Mouse (Mus musculus) left cerebral cortex, adult 2 months (tissue): ENCODE data around the gene Supt5. TPM values are rescaled to one million over a fixed set of nuclear protein-coding genes. Genes with fewer than 3 reads are reported as not detected.

ENCODE experiments used
- DNase-seq, 2 experiments: peaks; one replicate each; pipeline ENCODE4 v3.0.0; 2021 to 2022; ENCODE audit warnings: low spot score in 2 of 2, mixed read lengths in 1 of 2; ENCODE audit errors: extremely low spot score in 1 of 2
- H3K27ac ChIP-seq: fragments of 200-600 bp; 2 replicates; pipeline ENCODE4 v1.8.1; 2022
- H3K4me3 ChIP-seq: fragments of 200-600 bp; 2 replicates; pipeline ENCODE4 v1.8.1; 2022
- CTCF ChIP-seq: fragments of 200-600 bp; IDR thresholded peaks from 2 replicates; pipeline ENCODE4 v1.8.1; 2022; ENCODE audit warnings: antibody characterized with exemption, mild to moderate bottlenecking, moderate library complexity
- intact Hi-C: fragments of 180-260 bp; cut with DNase I; formaldehyde crosslinking; loops from one replicate; pipeline ENCODE4 v1.15.1; 2025
- total RNA-seq, 2 experiments: library from RNA; stranded (reverse); gene quantifications; 2 replicates each; pipeline ENCODE4 v1.2.3; 2021

Supt5 gene
- total RNA-seq, 2 experiments from 2014 or later, result 124 to 126 TPM

GRCm38 (mm10) chr7:28277615-28278278 is 60.8 kb downstream of the Supt5 start, which contains the start of gene Eid2b:
Eid2b (plus strand) TSS chr7:28277739.
- intact Hi-C loops, result loop anchor here (5.0 kb wide), 1 partner anchor 60 kb away; the partner anchor contains the start of gene Supt5
- Histone ChIP-seq H3K27ac (peak within 1 kb of the TSS; percentile 92), H3K4me3 (peak within 1 kb of the TSS; percentile 76)
- DNase-seq, result peak; percentile 96 to 98
- TF ChIP-seq CTCF, result peak; percentile 98

- TF ChIP-seq CTCF, result no peak
- no peak for DNase-seq
- H3K4me3 ChIP-seq, result no peak overlapping the region
- H3K27ac ChIP-seq, result no peak overlapping the region
- intact Hi-C loops, result loop anchor here (5.0 kb wide), 1 partner anchor 60 kb away; the partner anchor contains the start of gene Supt5
Measured at GRCm38 (mm10) chr7:28277237-28277614, 61.3 kb downstream of the Supt5 start.

- intact Hi-C loops, result no loop called here
Measured at GRCm38 (mm10) chr7:28271761-28272160, 66.8 kb downstream of the Supt5 start.

GRCm38 (mm10) chr7:28269355-28269754 is 69.2 kb downstream of the Supt5 start:
- intact Hi-C loops, result loop anchor here (5.0 kb wide), 1 partner anchor 62 kb away; no protein-coding TSS in a partner anchor
- Histone ChIP-seq H3K4me3 (no peak overlapping the region), H3K27ac (no peak overlapping the region)
- TF ChIP-seq CTCF, result peak; percentile 21
- no peak for DNase-seq

More at GRCm38 (mm10) chr7:28271761-28272160, 66.8 kb downstream of the Supt5 start:
- Histone ChIP-seq H3K27ac (no peak overlapping the region), H3K4me3 (no peak overlapping the region)
- no peak for DNase-seq
- TF ChIP-seq CTCF, result peak; percentile 29

- no peak for TF ChIP-seq CTCF
- Histone ChIP-seq H3K27ac (peak overlapping the region; percentile 88), H3K4me3 (peak overlapping the region; percentile 57)
- intact Hi-C loops, result loop anchor here (5.0 kb wide), 1 partner anchor 61 kb away; no protein-coding TSS in a partner anchor
- DNase-seq, result no peak
Measured at GRCm38 (mm10) chr7:28268576-28268975, 70.0 kb downstream of the Supt5 start.

- peak; percentile 54 to 69 for DNase-seq
- Histone ChIP-seq H3K4me3 (peak overlapping the region; percentile 57), H3K27ac (peak overlapping the region; percentile 88)
- TF ChIP-seq CTCF, result no peak
- intact Hi-C loops, result loop anchor here (5.0 kb wide), 1 partner anchor 61 kb away; no protein-coding TSS in a partner anchor
Measured at GRCm38 (mm10) chr7:28268042-28268531, 70.5 kb downstream of the Supt5 start.

GRCm38 (mm10) chr7:28267129-28268041 is 71.2 kb downstream of the Supt5 start, which contains the start of gene Eid2:
Eid2 (plus strand) TSS chr7:28267881.
- TF ChIP-seq CTCF, result no peak; the same call in none of the 2 replicates
- intact Hi-C loops, result loop anchor here (5.0 kb wide), 1 partner anchor 60 kb away; no protein-coding TSS in a partner anchor
- peak within 1 kb of the TSS; percentile 57 for H3K4me3 ChIP-seq
- DNase-seq, result peak; percentile 91 to 92
- H3K27ac ChIP-seq, result peak within 1 kb of the TSS; percentile 88

GRCm38 (mm10) chr7:28265391-28265790 is 73.2 kb downstream of the Supt5 start:
- no peak overlapping the region for H3K4me3 ChIP-seq
- no peak for DNase-seq
- intact Hi-C loops, result loop anchor here (5.0 kb wide), 1 partner anchor 58 kb away; no protein-coding TSS in a partner anchor
- H3K27ac ChIP-seq, result no peak overlapping the region
- TF ChIP-seq CTCF, result no peak

Other genes with a start within 250 kb of the Supt5 start
- under 1 TPM in 1 of 2 experiments, not detected in 1; 0.09 TPM for gene 9530053A07Rik, start 209.3 kb downstream of the Supt5 start, total RNA-seq
- 10 to 100 TPM; 50.0 to 52.1 TPM for gene Fbl, start 169.0 kb downstream of the Supt5 start, total RNA-seq
- gene Dyrk1b, start 159.3 kb downstream of the Supt5 start, total RNA-seq, result 10 to 100 TPM; 49.8 to 50.2 TPM
- gene Eid2, start 70.9 kb downstream of the Supt5 start, total RNA-seq, result 10 to 100 TPM; 63.3 to 64.4 TPM
- gene Eid2b, start 61.0 kb downstream of the Supt5 start, total RNA-seq, result 10 to 100 TPM; 32.3 to 33.4 TPM
- gene Selenov, start 47.6 kb downstream of the Supt5 start, total RNA-seq, result 1 to 10 TPM in 1 of 2 experiments, under 1 TPM in 1; 0.79 to 1.1 TPM
- 1 to 10 TPM; 1.1 to 1.9 TPM for gene Dll3, start 36.5 kb downstream of the Supt5 start, total RNA-seq
- 10 to 100 TPM; 41.7 to 47.0 TPM for gene Timm50, start 26.7 kb downstream of the Supt5 start, total RNA-seq
- 100 to 1,000 TPM; 440 to 450 TPM for gene Rps16, start 11.9 kb upstream of the Supt5 start, total RNA-seq
- 1 to 10 TPM; 7.1 to 7.7 TPM for gene Plekhg2, start 33.9 kb upstream of the Supt5 start, total RNA-seq
- 1 to 10 TPM; 2.3 to 2.8 TPM for gene Zfp36, start 41.5 kb upstream of the Supt5 start, total RNA-seq
- gene Med29, start 54.0 kb upstream of the Supt5 start, total RNA-seq, result 10 to 100 TPM; 18.1 to 18.8 TPM
- 10 to 100 TPM; 65.7 to 66.8 TPM for gene Paf1, start 54.2 kb upstream of the Supt5 start, total RNA-seq
- gene Gmfg, start 98.7 kb upstream of the Supt5 start, total RNA-seq, result 1 to 10 TPM; 1.3 to 1.6 TPM
- 100 to 1,000 TPM in 1 of 2 experiments, 10 to 100 TPM in 1; 96.7 to 105 TPM for gene Lrfn1, start 113.2 kb upstream of the Supt5 start, total RNA-seq
- gene Ifnl2, start 171.7 kb upstream of the Supt5 start, total RNA-seq, result not detected
- not detected for gene Ifnl3, start 184.1 kb upstream of the Supt5 start, total RNA-seq
- not detected for gene Sycn, start 202.1 kb upstream of the Supt5 start, total RNA-seq
- under 1 TPM in 1 of 2 experiments, not detected in 1; 0.30 TPM for gene Nccrp1, start 208.5 kb upstream of the Supt5 start, total RNA-seq